Mouse (Mus musculus): ENCODE data around the gene Lgr6.

- TF ChIP-seq EP300 (IDR thresholded peaks at IDR 0.05; ENCODE audit: insufficient read depth, low read depth, low read length), result no peak
- TF ChIP-seq CTCF (IDR thresholded peaks at IDR 0.05), result no peak
Measured at GRCm38 (mm10) chr1:135090914-135091313, 14.2 kb downstream of the Lgr6 start.
